Mouse (Mus musculus) embryo, embryonic 11 days (tissue): ENCODE results near the gene Mapk8ip2.

ENCODE experiments used
- DNase-seq: peaks from one replicate; pipeline ENCODE4 v3.0.0-alpha.2; 2015

The Mapk8ip2 gene

DNA sequence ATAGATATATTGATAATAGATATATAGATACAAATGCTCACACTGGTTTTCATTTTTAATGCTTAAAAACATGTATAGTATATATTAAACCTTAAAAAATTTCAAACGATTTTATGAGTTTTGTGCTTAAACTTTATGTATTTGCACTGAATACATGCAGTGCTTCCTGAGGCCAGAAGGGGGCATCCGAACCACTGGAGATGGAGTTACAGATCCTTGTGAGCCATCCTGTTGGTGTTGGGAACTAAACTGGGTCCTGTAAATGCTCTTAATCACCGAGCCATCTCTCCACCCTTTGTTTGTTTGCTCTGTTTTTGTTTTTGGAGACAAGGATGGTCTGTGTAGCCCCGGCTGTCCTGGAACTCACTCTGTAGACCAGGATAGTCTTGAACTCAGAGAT lies 41.3 kb downstream of the Mapk8ip2 start:
- DNase-seq, result no peak

DNA sequence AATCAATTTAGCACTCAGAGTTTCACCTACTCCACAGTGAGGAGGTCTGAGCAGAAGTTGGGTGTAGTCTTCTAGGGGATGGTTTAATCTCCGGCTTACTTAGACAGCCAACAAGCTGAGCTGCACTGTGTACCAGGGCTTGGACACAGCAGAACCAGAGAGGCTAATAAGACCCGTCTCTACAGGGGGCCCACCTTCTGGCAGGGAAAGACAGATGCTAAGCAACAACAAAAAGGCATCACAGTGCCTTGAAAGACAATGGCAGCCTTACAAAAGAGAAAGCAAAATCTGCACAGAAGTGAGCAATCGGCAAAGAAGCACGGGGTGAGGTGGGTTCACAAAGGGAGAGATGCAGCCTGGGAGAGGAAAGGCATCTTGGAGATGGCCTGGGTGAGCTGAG lies 42.4 kb downstream of the Mapk8ip2 start:
- DNase-seq, result no peak

- no peak for DNase-seq
Measured at GRCm38 (mm10) chr15:89496841-89497240, 43.1 kb downstream of the Mapk8ip2 start.

- peak; percentile 32 for DNase-seq
Measured at GRCm38 (mm10) chr15:89497391-89498048, 43.8 kb downstream of the Mapk8ip2 start.

GRCm38 (mm10) chr15:89498049-89498960 lies 44.6 kb downstream of the Mapk8ip2 start:
- DNase-seq, result peak; percentile 66

DNA sequence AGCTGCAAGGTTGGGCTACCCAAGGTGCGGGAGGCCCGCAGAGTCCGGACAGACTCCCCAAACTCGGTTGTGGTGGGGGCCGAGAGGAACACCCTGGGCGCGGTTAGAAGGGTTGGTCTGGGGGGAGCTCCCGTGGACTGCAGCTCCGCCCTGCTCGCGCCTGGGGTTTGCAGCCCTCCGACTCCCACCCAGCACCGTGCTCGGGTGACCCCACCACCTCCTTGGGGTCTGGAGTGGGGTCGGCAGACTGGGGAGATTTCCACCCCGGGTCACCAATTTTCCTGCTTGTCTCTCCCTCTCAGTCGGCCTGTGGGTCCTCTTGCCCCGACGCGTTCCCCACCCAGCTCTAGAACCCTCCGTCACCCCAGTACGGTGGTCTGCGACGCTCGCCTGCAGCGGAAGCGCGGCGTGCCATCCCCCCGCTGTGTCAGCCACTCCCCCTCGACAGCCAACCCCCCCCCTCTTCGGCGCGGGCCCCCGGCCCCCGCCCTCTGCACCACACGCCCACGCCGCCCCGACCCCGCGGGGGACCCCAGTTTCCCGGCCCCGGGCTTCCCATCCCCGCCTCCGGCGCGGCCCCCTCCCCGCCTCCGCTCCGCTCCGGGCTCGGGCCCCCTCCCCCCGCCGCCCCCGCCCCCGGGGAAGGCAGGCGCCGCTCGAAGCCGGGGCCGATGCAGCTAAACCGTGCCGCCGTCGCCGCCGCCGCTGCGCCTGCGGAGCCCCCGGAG lies 45.4 kb downstream of the Mapk8ip2 start, which contains the start of gene Shank3:
TSS of gene Shank3 (plus strand) at position 663 of the 728 bp plus-strand sequence.
- DNase-seq, result peak; percentile 66

GRCm38 (mm10) chr15:89499784-89500220 lies 46.1 kb downstream of the Mapk8ip2 start:
- DNase-seq, result peak; percentile 93

DNA sequence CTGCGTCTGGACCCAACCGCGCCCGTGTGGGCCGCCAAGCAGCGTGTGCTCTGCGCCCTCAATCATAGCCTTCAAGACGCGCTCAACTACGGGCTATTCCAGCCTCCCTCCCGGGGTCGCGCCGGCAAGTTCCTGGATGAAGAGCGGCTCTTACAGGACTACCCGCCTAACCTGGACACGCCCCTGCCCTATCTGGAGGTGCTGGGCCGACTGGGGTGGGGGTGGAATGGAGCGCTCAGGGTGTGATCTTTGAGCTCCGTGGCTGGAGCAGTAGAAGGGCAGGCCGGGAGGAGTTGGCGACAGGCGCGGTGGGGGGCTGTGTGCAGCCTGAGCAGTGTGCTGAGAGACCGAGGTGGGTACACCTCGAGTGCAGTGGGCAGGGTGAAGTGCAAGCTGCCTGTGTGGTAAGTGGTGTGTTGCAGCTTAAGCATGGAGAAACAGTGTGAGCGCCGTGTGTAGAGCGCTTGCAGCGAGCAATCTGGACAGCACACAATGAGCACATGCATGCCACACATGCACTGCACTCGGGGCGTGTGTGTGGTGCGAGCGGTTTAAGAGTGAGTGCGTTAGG lies 46.6 kb downstream of the Mapk8ip2 start:
- DNase-seq, result peak; percentile 58

DNA sequence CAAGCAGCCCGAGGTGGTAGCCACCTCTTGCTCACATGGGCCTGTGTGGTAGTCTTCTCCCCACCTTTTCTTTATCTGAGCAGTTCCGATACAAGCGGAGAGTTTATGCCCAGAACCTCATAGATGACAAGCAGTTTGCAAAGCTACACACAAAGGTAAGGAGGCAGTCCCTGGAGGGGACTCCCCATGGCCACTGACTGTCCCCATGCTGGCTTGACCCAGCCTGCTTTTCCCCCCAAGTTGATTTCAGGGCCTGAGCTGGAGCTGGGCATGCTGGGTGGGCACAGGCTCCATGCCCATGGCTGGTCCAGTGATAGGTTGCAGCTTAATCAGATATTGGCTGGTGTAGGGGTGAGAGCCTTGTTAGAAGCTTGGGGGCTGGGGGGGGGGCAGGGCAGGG lies 47.6 kb downstream of the Mapk8ip2 start:
- no peak for DNase-seq

GRCm38 (mm10) chr15:89504838-89505237 lies 51.1 kb downstream of the Mapk8ip2 start:
- no peak for DNase-seq

DNA sequence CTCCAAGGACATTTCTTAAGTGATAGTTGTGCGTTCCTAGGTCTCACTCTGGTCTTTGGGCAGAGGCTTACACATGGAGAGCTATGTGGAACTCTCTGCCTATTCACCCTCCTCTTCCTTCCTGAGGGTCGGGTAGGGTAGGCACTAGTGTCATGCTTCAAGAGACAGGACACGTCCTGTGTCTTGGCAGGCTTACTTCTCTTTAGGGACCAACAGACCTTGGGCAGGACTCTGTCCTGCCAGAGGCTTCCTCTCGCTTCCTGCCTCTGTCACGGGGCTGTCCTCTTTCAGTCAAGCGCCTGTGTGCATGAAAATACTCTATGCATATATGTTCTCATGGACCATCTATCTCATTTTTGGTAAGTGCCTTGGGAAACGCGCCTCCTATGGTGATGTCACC lies 54.0 kb downstream of the Mapk8ip2 start:
- no peak for DNase-seq

- DNase-seq, result no peak
Measured at GRCm38 (mm10) chr15:89512679-89513078, 59.0 kb downstream of the Mapk8ip2 start.
